ENCODE assay signal across 8 mouse cellular contexts in the genomic region with DNA sequence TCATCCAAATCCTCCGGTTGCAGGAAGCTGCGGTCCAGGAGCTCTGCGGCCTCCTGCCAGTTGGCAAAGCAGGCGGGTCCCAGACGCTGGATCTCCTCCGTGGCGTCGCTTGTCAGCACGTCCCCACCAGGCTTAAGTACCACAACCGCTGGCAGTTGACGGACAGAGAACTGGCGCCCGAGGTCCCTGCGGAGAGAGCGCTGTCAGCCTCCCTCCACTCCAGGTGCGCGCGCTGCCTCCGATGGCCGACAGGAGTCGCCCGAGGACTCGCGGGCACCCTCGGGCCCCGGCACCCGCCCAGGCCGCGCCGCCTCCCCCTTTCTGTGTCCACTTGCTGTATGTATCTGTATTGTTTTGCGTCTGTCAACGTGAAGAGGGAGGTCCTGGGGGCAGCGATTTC. TPM values are rescaled to one million over a fixed set of nuclear protein-coding genes. Genes with fewer than 3 reads are reported as not detected.
DNase-seq lines count a peak whose midpoint lies in the region; ATAC-seq and TF ChIP-seq lines count a peak whose summit lies in the region.
"Had no signal": no experiment of that assay in that cellular context is flagged by ENCODE, and none has a peak within 500 bp of the region (broad histone marks: within the 10 kb centered on the region; RNA-seq: fewer than 3 reads in every experiment).

No protein-coding gene starts in this region.

- DNase-seq in adrenal gland, adult 2 months = peak; percentile 89
- DNase-seq in embryo, embryonic 10 days (ENCODE audit: low spot score) = peak; percentile 68
- peak; percentile 79 for DNase-seq in liver
- DNase-seq in midbrain, postnatal 0 days (ENCODE audit: low spot score) = peak; percentile 33
- DNase-seq in spleen, postnatal 10 days (ENCODE audit: low spot score in 2 of 2) = peak; percentile 73 to 89

- peak overlapping the region; percentile 33 for H3K4me3 ChIP-seq in intestine, embryonic 16.5 days (ENCODE audit: low read length)
- peak overlapping the region; percentile 28 for H3K4me3 ChIP-seq in midbrain, postnatal 0 days (ENCODE audit: low read depth, low read length)

- peak; percentile 70 for ATAC-seq in granulocyte monocyte progenitor cell, adult 5-6 weeks (replicated peaks; ENCODE audit: poor library complexity, severe bottlenecking)
- ATAC-seq in intestine, embryonic 16.5 days = peak; percentile 34; the same call in 1 of the 2 replicates
- ATAC-seq in midbrain, postnatal 0 days (ENCODE audit: low FRiP score) = peak; percentile 39; the same call in 1 of the 2 replicates

- peak overlapping the region; percentile 47 for H3K4me2 ChIP-seq in intestine, embryonic 16.5 days (ENCODE audit: low read depth, low read length)
- H3K4me2 ChIP-seq in midbrain, postnatal 0 days (ENCODE audit: low read depth, low read length, poor library complexity, severe bottlenecking) = peak overlapping the region; percentile 41

- peaks cover 6% of the 10 kb centered on the region; the same call in 1 of the 2 replicates for H3K9me3 ChIP-seq in intestine, embryonic 16.5 days (ENCODE audit: control insufficient read depth, low read length)
- no peaks in the 10 kb centered on the region for H3K9me3 ChIP-seq in midbrain, postnatal 0 days (ENCODE audit: low read length)

- TF ChIP-seq CTCF in midbrain, postnatal 0 days (IDR thresholded peaks at IDR 0.05) = peak; percentile 77

- H3K27me3 ChIP-seq in intestine, embryonic 16.5 days (replicated peaks; ENCODE audit: control insufficient read depth, insufficient read depth, low read length) = peaks cover 28% of the 10 kb centered on the region
- peaks cover 52% of the 10 kb centered on the region for H3K27me3 ChIP-seq in midbrain, postnatal 0 days (ENCODE audit: insufficient read depth, low read length)

- H3K36me3 ChIP-seq in intestine, embryonic 16.5 days (ENCODE audit: control insufficient read depth, insufficient read depth, low read length) = no peaks in the 10 kb centered on the region
- H3K36me3 ChIP-seq in midbrain, postnatal 0 days (ENCODE audit: insufficient read depth, low read length) = no peaks in the 10 kb centered on the region

- no peak overlapping the region for H3K27ac ChIP-seq in intestine, embryonic 16.5 days (ENCODE audit: low read length)
- no peak overlapping the region for H3K27ac ChIP-seq in midbrain, postnatal 0 days (ENCODE audit: low read depth, low read length)
- H3K27ac ChIP-seq: macrophage had no signal

- WGBS in intestine, embryonic 16.5 days = under 1% methylated on average over 33 of the region's 33 CpGs
- under 1% methylated on average over 31 of the region's 33 CpGs for WGBS in midbrain, postnatal 0 days

- peak overlapping the region; percentile 48; the same call in 1 of the 2 replicates for H3K9ac ChIP-seq in intestine, embryonic 16.5 days (ENCODE audit: low read depth, low read length)
- no peak overlapping the region; the same call in 1 of the 2 replicates for H3K9ac ChIP-seq in midbrain, postnatal 0 days (replicated peaks; ENCODE audit: low read length, poor library complexity, severe bottlenecking)

- peaks cover 16% of the 10 kb centered on the region for H3K4me1 ChIP-seq in intestine, embryonic 16.5 days (ENCODE audit: control insufficient read depth, insufficient read depth, low read length)
- peaks cover 8% of the 10 kb centered on the region; the same call in 1 of the 2 replicates for H3K4me1 ChIP-seq in midbrain, postnatal 0 days (ENCODE audit: insufficient read depth, low read length)

RNA-seq across cellular contexts. Expression of gene Nxnl1, which starts 3.6 kb away (rescaled TPM):
- 1 to 10 TPM; 1.2 to 1.6 TPM for total RNA-seq in adrenal gland, adult 2 months (2021)
- 0.26 and 0.54 TPM in 2 replicates for polyA plus RNA-seq in adrenal gland, adult 2 months (2012; rRNA removed)
- total RNA-seq in granulocyte monocyte progenitor cell, adult 5-6 weeks (2014; fragmentation: Nextera tagmentation) = not detected in 2 replicates
- total RNA-seq in granulocyte monocyte progenitor cell, adult 5-6 weeks (2017) = 0.36 TPM in 1 of 2 replicates, not detected in the other
- 0.06 TPM in 1 of 2 replicates, not detected in the other for polyA plus RNA-seq in intestine, embryonic 16.5 days (2015; fragmentation: Nextera tagmentation; extraction: Ambion mirVana)
- 0.55 TPM in 1 of 2 replicates, not detected in the other for total RNA-seq in midbrain, postnatal 0 days (2014; rRNA removed)
- 0.05 and 0.12 TPM in 2 replicates for polyA plus RNA-seq in midbrain, postnatal 0 days (2015; fragmentation: Nextera tagmentation; extraction: Ambion mirVana)
- polyA plus RNA-seq: macrophage had no signal

RNA-seq across cellular contexts. Expression of gene Tmem221, which starts 4.1 kb away (rescaled TPM):
- total RNA-seq in adrenal gland, adult 2 months (2021) = 1 to 10 TPM; 4.1 to 6.8 TPM
- polyA plus RNA-seq in adrenal gland, adult 2 months (2012; rRNA removed) = 31.6 and 35.2 TPM in 2 replicates
- total RNA-seq in granulocyte monocyte progenitor cell, adult 5-6 weeks (2014; fragmentation: Nextera tagmentation) = not detected in 2 replicates
- not detected in 2 replicates for total RNA-seq in granulocyte monocyte progenitor cell, adult 5-6 weeks (2017)
- polyA plus RNA-seq in intestine, embryonic 16.5 days (2015; fragmentation: Nextera tagmentation; extraction: Ambion mirVana) = 1.3 and 1.8 TPM in 2 replicates
- 0.11 and 0.14 TPM in 2 replicates for total RNA-seq in midbrain, postnatal 0 days (2014; rRNA removed)
- 0.20 TPM in 1 of 2 replicates, not detected in the other for polyA plus RNA-seq in midbrain, postnatal 0 days (2015; fragmentation: Nextera tagmentation; extraction: Ambion mirVana)

RNA-seq across cellular contexts. Expression of gene Slc27a1, which starts 5.9 kb away (rescaled TPM):
- 100 to 1,000 TPM; 195 to 212 TPM for total RNA-seq in adrenal gland, adult 2 months (2021)
- polyA plus RNA-seq in adrenal gland, adult 2 months (2012; rRNA removed) = 479 and 725 TPM in 2 replicates
- total RNA-seq in granulocyte monocyte progenitor cell, adult 5-6 weeks (2014; fragmentation: Nextera tagmentation) = 7.8 and 10.2 TPM in 2 replicates
- 3.3 and 6.2 TPM in 2 replicates for total RNA-seq in granulocyte monocyte progenitor cell, adult 5-6 weeks (2017)
- 21.0 and 24.3 TPM in 2 replicates for polyA plus RNA-seq in intestine, embryonic 16.5 days (2015; fragmentation: Nextera tagmentation; extraction: Ambion mirVana)
- total RNA-seq in midbrain, postnatal 0 days (2014; rRNA removed) = 150 and 160 TPM in 2 replicates
- 99.7 and 110 TPM in 2 replicates for polyA plus RNA-seq in midbrain, postnatal 0 days (2015; fragmentation: Nextera tagmentation; extraction: Ambion mirVana)

RNA-seq across cellular contexts. Expression of gene Mvb12a, which starts 20.0 kb away (rescaled TPM):
- 10 to 100 TPM; 64.7 to 74.4 TPM for total RNA-seq in adrenal gland, adult 2 months (2021)
- polyA plus RNA-seq in adrenal gland, adult 2 months (2012; rRNA removed) = 230 and 237 TPM in 2 replicates
- 50.2 and 64.1 TPM in 2 replicates for total RNA-seq in granulocyte monocyte progenitor cell, adult 5-6 weeks (2014; fragmentation: Nextera tagmentation)
- total RNA-seq in granulocyte monocyte progenitor cell, adult 5-6 weeks (2017) = 55.0 and 56.6 TPM in 2 replicates
- 126 and 130 TPM in 2 replicates for polyA plus RNA-seq in intestine, embryonic 16.5 days (2015; fragmentation: Nextera tagmentation; extraction: Ambion mirVana)
- total RNA-seq in midbrain, postnatal 0 days (2014; rRNA removed) = 77.4 and 79.2 TPM in 2 replicates
- polyA plus RNA-seq in midbrain, postnatal 0 days (2015; fragmentation: Nextera tagmentation; extraction: Ambion mirVana) = 81.4 and 82.6 TPM in 2 replicates

RNA-seq across cellular contexts. Expression of gene Bst2, which starts 25.5 kb away (rescaled TPM):
- 10 to 100 TPM; 63.1 to 98.6 TPM for total RNA-seq in adrenal gland, adult 2 months (2021)
- 457 and 528 TPM in 2 replicates for polyA plus RNA-seq in adrenal gland, adult 2 months (2012; rRNA removed)
- 47.0 and 55.7 TPM in 2 replicates for total RNA-seq in granulocyte monocyte progenitor cell, adult 5-6 weeks (2014; fragmentation: Nextera tagmentation)
- 49.1 and 58.3 TPM in 2 replicates for total RNA-seq in granulocyte monocyte progenitor cell, adult 5-6 weeks (2017)
- polyA plus RNA-seq in intestine, embryonic 16.5 days (2015; fragmentation: Nextera tagmentation; extraction: Ambion mirVana) = 38.8 and 42.0 TPM in 2 replicates
- total RNA-seq in midbrain, postnatal 0 days (2014; rRNA removed) = 12.6 and 15.3 TPM in 2 replicates
- polyA plus RNA-seq in midbrain, postnatal 0 days (2015; fragmentation: Nextera tagmentation; extraction: Ambion mirVana) = 15.3 and 17.6 TPM in 2 replicates

Comparison
In these comparisons a context has a peak if more than half of its experiments do, and no peak if none do; other contexts are left out.
1. DNase-seq: peak in every context shown above with its lines; median percentile 89 in adrenal gland, adult 2 months; 81 in spleen, postnatal 10 days; 79 in liver; 68 in embryo, embryonic 10 days; 33 in midbrain, postnatal 0 days.
2. RNA of gene Slc27a1, which starts 5.9 kb away (total RNA-seq): 195 to 212 TPM in adrenal gland, adult 2 months and 150 to 160 TPM in midbrain, postnatal 0 days; 3.3 to 10.2 TPM in granulocyte monocyte progenitor cell, adult 5-6 weeks; every median in the first group is over 10 times any median in the second.
3. Peak in every context shown above with its lines, with median percentiles within 50 percentile points of each other: ATAC-seq.